Mouse (Mus musculus): ENCODE data around the gene Epb41l1. TPM values are rescaled to one million over a fixed set of nuclear protein-coding genes. Genes with fewer than 3 reads are reported as not detected.

Gene Epb41l1
- polyA plus RNA-seq, 1 experiment from 2014 or later: 4.0 TPM

DNA sequence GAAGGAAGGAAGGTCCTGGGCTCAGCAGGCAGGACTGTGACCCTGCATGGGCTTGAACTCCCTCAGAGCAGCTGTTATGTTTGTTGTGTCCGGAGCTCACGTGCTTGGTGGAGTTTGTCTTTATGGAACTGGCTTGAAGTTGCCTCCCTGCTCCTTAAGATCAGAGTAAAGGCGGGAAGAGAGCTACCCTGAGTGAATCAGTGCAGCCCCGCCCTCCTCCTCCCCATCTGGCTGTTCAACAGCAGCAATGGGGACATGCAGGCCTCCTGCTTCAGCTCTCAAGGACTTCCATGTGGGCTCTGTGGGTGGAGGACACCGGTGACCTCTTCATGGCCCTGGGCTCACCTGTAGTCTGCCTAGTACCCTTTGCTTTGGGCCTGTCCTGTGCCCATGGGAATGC lies 71.1 kb downstream of the Epb41l1 start:
- Histone ChIP-seq H3K27me3 (replicated peaks; ENCODE audit: control insufficient read depth, insufficient read depth, low read length) (no peaks in the 10 kb centered on the region), H3K4me3 (ENCODE audit: low read depth, low read length) (no peak overlapping the region), H3K4me1 (ENCODE audit: control insufficient read depth, insufficient read depth, low read length) (no peaks in the 10 kb centered on the region), H3K4me2 (ENCODE audit: low read depth, low read length) (no peak overlapping the region), H3K27ac (replicated peaks; ENCODE audit: low read depth, low read length) (no peak overlapping the region), H3K9me3 (ENCODE audit: control insufficient read depth, low read length) (no peaks in the 10 kb centered on the region), H3K9ac (ENCODE audit: low read depth, low read length) (no peak overlapping the region), H3K36me3 (ENCODE audit: control insufficient read depth, insufficient read depth, low read length) (peaks cover 24% of the 10 kb centered on the region)
- ATAC-seq (ENCODE audit: low read depth) (no peak), DNase-seq (ENCODE audit: low spot score) (no peak)
- WGBS: 79% methylated on average over 5 of the region's 5 CpGs

DNA sequence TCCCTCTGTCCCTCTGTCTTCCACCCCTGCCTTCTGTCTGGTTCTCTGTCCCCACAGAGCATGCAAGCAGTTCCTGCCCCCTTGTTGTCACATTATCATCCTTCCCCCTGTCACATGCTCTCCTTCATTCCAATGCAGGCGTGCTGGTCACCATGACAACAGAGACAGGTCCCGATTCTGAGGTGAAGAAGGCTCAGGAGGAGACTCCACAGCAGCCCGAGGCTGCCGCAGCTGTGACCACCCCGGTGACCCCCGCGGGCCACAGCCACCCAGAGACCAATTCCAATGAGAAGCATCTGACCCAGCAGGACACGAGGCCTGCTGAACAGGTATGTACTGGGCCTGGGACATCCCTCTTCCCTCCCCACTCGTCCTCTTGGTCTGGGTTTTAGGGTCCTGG lies 73.1 kb downstream of the Epb41l1 start:
- H3K4me3 ChIP-seq (ENCODE audit: low read depth, low read length): no peak overlapping the region
- H3K4me1 ChIP-seq (ENCODE audit: control insufficient read depth, insufficient read depth, low read length): no peaks in the 10 kb centered on the region
- no peaks in the 10 kb centered on the region for H3K27me3 ChIP-seq (replicated peaks; ENCODE audit: control insufficient read depth, insufficient read depth, low read length)
- peaks cover 36% of the 10 kb centered on the region for H3K36me3 ChIP-seq (ENCODE audit: control insufficient read depth, insufficient read depth, low read length)
- no peak for DNase-seq (ENCODE audit: low spot score)
- no peaks in the 10 kb centered on the region for H3K9me3 ChIP-seq (ENCODE audit: control insufficient read depth, low read length)
- no peak overlapping the region for H3K4me2 ChIP-seq (ENCODE audit: low read depth, low read length)
- no peak for ATAC-seq (ENCODE audit: low read depth)
- H3K27ac ChIP-seq (replicated peaks; ENCODE audit: low read depth, low read length): no peak overlapping the region
- H3K9ac ChIP-seq (ENCODE audit: low read depth, low read length): no peak overlapping the region
- whole genome bisulfite sequencing: 30% methylated on average over 9 of the region's 9 CpGs

DNA sequence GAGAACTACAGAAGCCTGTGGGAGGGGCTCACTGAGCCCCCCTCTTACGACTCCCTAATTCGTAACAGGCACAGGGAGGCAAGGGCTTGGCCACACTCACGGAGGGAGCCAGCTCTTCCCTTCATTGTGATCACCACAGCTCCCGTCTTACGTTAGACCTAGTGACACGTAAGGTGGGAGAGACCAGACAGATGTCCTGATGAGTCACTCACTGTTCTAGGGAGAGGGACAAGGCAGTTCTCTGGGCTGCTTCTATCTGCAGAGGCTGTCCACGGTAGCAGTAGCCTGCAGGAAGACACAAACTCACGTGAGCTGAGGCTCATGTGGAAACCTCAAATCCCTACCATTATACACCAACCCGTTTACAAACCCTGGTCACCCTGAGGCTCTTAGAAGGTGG lies 73.8 kb downstream of the Epb41l1 start:
- H3K36me3 ChIP-seq (ENCODE audit: control insufficient read depth, insufficient read depth, low read length): peaks cover 36% of the 10 kb centered on the region
- ATAC-seq (ENCODE audit: low read depth) (no peak), DNase-seq (ENCODE audit: low spot score) (no peak)
- no peaks in the 10 kb centered on the region for H3K27me3 ChIP-seq (replicated peaks; ENCODE audit: control insufficient read depth, insufficient read depth, low read length)
- H3K4me3 ChIP-seq (ENCODE audit: low read depth, low read length): no peak overlapping the region
- H3K4me1 ChIP-seq (ENCODE audit: control insufficient read depth, insufficient read depth, low read length): no peaks in the 10 kb centered on the region
- H3K4me2 ChIP-seq (ENCODE audit: low read depth, low read length): no peak overlapping the region
- H3K9ac ChIP-seq (ENCODE audit: low read depth, low read length): no peak overlapping the region
- no peak overlapping the region for H3K27ac ChIP-seq (replicated peaks; ENCODE audit: low read depth, low read length)
- 79% methylated on average over 9 of the region's 9 CpGs for WGBS
- no peaks in the 10 kb centered on the region for H3K9me3 ChIP-seq (ENCODE audit: control insufficient read depth, low read length)

DNA sequence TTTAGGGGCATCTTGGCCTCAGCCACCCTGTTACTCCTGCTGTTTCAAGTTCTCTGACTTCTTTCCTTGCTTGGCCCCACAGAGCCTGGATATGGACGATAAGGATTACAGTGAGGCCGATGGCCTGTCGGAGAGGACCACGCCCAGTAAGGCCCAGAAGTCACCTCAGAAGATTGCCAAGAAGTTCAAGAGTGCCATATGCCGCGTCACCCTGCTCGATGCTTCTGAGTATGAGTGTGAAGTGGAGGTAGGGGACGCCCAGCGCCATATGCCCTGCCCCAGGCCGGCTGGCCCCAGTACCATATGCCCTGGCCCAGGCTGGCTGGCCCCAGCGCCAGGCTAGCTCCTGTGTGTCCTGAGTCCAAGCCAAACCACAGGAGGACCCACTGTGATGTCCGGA lies 74.2 kb downstream of the Epb41l1 start:
- Histone ChIP-seq H3K27me3 (replicated peaks; ENCODE audit: control insufficient read depth, insufficient read depth, low read length) (no peaks in the 10 kb centered on the region), H3K4me1 (ENCODE audit: control insufficient read depth, insufficient read depth, low read length) (no peaks in the 10 kb centered on the region), H3K4me2 (ENCODE audit: low read depth, low read length) (no peak overlapping the region), H3K36me3 (ENCODE audit: control insufficient read depth, insufficient read depth, low read length) (peaks cover 38% of the 10 kb centered on the region), H3K9me3 (ENCODE audit: control insufficient read depth, low read length) (no peaks in the 10 kb centered on the region), H3K9ac (ENCODE audit: low read depth, low read length) (no peak overlapping the region), H3K27ac (replicated peaks; ENCODE audit: low read depth, low read length) (no peak overlapping the region), H3K4me3 (ENCODE audit: low read depth, low read length) (no peak overlapping the region)
- no peak for ATAC-seq (ENCODE audit: low read depth)
- 92% methylated on average over 12 of the region's 12 CpGs for WGBS
- no peak for DNase-seq (ENCODE audit: low spot score)

DNA sequence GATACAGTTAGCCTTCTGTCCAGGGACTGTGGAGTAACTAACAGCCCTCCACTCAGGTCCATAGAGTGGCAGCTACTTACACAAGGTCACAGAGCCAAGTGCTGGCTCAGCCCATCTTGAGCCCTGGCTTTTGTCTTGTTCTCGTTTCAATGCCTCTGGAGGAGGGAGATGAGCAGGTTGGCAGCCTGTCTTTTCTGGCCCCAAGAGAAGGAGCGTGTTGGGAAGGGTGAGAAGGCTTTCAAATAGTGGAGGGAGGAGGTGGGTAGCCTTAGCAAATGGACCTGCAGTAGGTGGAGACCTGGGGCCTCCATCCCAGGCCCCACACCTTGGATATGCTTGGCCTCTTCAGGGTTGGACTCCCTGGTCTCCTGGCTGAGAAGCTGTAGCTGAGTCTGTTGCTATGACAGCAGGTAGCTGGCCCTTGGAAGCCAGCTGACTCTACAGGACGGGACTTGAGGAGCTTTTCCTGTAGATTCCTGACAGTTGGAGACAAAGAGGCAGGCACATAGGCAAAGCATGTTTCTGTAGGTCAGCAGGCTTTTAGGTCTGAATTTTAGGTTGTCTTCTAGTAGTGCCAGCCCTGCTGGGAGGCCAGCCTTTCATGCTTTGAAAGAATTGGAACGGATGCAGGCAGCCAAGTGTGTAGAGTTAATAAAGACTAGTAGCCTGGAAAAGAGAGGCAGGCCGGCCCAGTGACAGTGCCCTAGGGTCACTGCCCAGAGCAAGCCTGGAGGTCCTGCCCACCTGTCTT lies 76.3 kb downstream of the Epb41l1 start:
- H3K27ac ChIP-seq (replicated peaks; ENCODE audit: low read depth, low read length): no peak overlapping the region
- DNase-seq (ENCODE audit: low spot score) (no peak), ATAC-seq (ENCODE audit: low read depth) (no peak)
- no peaks in the 10 kb centered on the region for H3K27me3 ChIP-seq (replicated peaks; ENCODE audit: control insufficient read depth, insufficient read depth, low read length)
- H3K4me3 ChIP-seq (ENCODE audit: low read depth, low read length): no peak overlapping the region
- no peak overlapping the region for H3K9ac ChIP-seq (ENCODE audit: low read depth, low read length)
- no peaks in the 10 kb centered on the region for H3K9me3 ChIP-seq (ENCODE audit: control insufficient read depth, low read length)
- H3K4me2 ChIP-seq (ENCODE audit: low read depth, low read length): no peak overlapping the region
- no peaks in the 10 kb centered on the region for H3K4me1 ChIP-seq (ENCODE audit: control insufficient read depth, insufficient read depth, low read length)
- WGBS: 74% methylated on average over 5 of the region's 5 CpGs
- peaks cover 47% of the 10 kb centered on the region for H3K36me3 ChIP-seq (ENCODE audit: control insufficient read depth, insufficient read depth, low read length)

DNA sequence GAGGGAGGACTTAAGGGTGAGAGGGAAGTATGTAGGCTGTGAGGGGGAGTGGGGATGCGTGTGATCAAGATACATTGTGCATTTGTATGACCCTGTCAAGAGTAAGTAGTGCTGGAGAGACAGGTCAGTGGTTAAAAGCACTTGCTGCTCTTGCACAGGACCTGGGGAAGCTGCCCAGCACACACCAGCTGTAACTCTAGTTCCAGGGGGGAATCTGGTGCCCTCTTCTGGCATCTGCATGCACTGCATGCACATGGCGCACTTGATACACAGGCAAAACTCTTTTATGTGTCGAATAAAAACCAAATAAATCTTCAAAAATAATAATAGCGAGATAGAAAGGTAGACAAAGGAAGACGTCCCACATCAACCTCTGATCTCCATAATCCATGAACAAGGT lies 77.2 kb downstream of the Epb41l1 start:
- Histone ChIP-seq H3K4me1 (ENCODE audit: control insufficient read depth, insufficient read depth, low read length) (no peaks in the 10 kb centered on the region), H3K27me3 (replicated peaks; ENCODE audit: control insufficient read depth, insufficient read depth, low read length) (no peaks in the 10 kb centered on the region), H3K4me2 (ENCODE audit: low read depth, low read length) (no peak overlapping the region), H3K9me3 (ENCODE audit: control insufficient read depth, low read length) (no peaks in the 10 kb centered on the region), H3K4me3 (ENCODE audit: low read depth, low read length) (no peak overlapping the region), H3K27ac (replicated peaks; ENCODE audit: low read depth, low read length) (no peak overlapping the region), H3K36me3 (ENCODE audit: control insufficient read depth, insufficient read depth, low read length) (peaks cover 56% of the 10 kb centered on the region), H3K9ac (ENCODE audit: low read depth, low read length) (no peak overlapping the region)
- ATAC-seq (ENCODE audit: low read depth) (peak; percentile 33; the same call in 1 of the 2 replicates), DNase-seq (ENCODE audit: low spot score) (peak; percentile 57)
- WGBS: 52% methylated on average over 5 of the region's 5 CpGs

DNA sequence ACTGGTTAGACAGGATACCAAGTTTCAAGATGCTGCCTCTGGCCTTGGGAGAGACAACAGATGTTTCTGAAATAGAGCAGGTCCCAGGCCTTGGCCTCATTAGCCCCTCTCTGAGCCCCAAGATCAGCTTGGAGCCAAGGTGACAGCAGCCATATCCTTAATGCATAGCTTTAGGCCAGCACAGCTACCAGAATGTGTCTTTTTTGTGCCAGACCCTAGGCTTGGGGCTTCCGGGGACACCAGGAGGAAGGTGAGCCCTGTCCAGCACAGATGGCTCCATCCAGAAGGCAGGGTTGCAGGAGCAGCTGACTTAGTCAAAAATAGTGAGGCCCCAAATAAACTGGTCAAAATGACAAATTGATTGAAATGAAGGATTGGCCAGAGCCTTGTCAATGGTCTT lies 80.3 kb downstream of the Epb41l1 start:
- no peak overlapping the region for H3K27ac ChIP-seq (replicated peaks; ENCODE audit: low read depth, low read length)
- H3K9ac ChIP-seq (ENCODE audit: low read depth, low read length): no peak overlapping the region
- DNase-seq (ENCODE audit: low spot score) (no peak), ATAC-seq (ENCODE audit: low read depth) (no peak)
- H3K4me3 ChIP-seq (ENCODE audit: low read depth, low read length): no peak overlapping the region
- peaks cover 64% of the 10 kb centered on the region for H3K36me3 ChIP-seq (ENCODE audit: control insufficient read depth, insufficient read depth, low read length)
- 90% methylated on average over 1 of the region's 1 CpGs for WGBS
- H3K9me3 ChIP-seq (ENCODE audit: control insufficient read depth, low read length): no peaks in the 10 kb centered on the region
- no peaks in the 10 kb centered on the region for H3K4me1 ChIP-seq (ENCODE audit: control insufficient read depth, insufficient read depth, low read length)
- H3K4me2 ChIP-seq (ENCODE audit: low read depth, low read length): no peak overlapping the region
- H3K27me3 ChIP-seq (replicated peaks; ENCODE audit: control insufficient read depth, insufficient read depth, low read length): no peaks in the 10 kb centered on the region

DNA sequence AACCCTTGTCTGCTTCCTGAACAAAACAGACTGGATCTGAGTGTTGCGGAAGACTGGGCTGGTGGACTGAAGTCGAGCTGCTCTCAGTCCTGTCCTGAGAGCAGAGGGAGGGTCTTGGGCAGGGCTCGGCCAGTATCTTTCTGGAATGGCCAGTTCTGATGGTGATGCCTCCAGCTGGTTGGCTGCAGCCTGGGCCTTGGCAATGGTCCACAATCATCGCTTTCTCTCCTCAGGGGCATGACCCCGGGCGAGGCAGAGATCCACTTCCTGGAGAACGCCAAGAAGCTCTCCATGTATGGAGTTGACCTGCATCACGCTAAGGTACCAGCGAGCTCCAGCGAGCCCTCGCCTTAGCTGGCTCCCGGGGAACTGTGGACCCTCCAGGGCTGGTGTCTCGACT lies 84.8 kb downstream of the Epb41l1 start:
- DNase-seq (ENCODE audit: low spot score): no peak
- Histone ChIP-seq H3K9ac (ENCODE audit: low read depth, low read length) (no peak overlapping the region), H3K4me3 (ENCODE audit: low read depth, low read length) (no peak overlapping the region), H3K4me2 (ENCODE audit: low read depth, low read length) (no peak overlapping the region), H3K36me3 (ENCODE audit: control insufficient read depth, insufficient read depth, low read length) (peaks cover 80% of the 10 kb centered on the region), H3K9me3 (ENCODE audit: control insufficient read depth, low read length) (no peaks in the 10 kb centered on the region), H3K27ac (replicated peaks; ENCODE audit: low read depth, low read length) (no peak overlapping the region), H3K4me1 (ENCODE audit: control insufficient read depth, insufficient read depth, low read length) (no peaks in the 10 kb centered on the region), H3K27me3 (replicated peaks; ENCODE audit: control insufficient read depth, insufficient read depth, low read length) (no peaks in the 10 kb centered on the region)
- 83% methylated on average over 13 of the region's 13 CpGs for WGBS
- ATAC-seq (ENCODE audit: low read depth): no peak

DNA sequence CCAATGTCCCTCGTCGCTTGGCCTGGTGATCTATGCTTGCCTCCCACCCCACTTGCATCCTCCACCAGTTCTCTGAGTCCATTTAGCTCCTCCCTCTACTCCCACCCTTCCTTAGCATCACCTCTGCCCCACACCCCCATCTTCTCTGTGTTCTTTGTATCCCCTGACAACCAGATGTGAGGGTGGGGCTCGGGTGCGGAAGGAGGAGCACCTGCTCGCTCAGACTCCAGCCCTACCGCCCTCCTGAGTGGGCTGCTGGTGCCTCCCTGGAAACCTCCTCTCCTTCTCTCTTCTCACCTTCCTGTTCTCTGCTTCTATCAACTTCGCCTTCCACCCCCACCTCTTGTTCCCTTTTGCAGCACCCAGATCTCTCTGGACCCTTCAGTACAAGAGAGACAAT lies 91.3 kb downstream of the Epb41l1 start:
- peaks cover 67% of the 10 kb centered on the region for H3K36me3 ChIP-seq (ENCODE audit: control insufficient read depth, insufficient read depth, low read length)
- no peak for DNase-seq (ENCODE audit: low spot score)
- H3K27me3 ChIP-seq (replicated peaks; ENCODE audit: control insufficient read depth, insufficient read depth, low read length): no peaks in the 10 kb centered on the region
- H3K4me2 ChIP-seq (ENCODE audit: low read depth, low read length): no peak overlapping the region
- H3K4me1 ChIP-seq (ENCODE audit: control insufficient read depth, insufficient read depth, low read length): no peaks in the 10 kb centered on the region
- H3K4me3 ChIP-seq (ENCODE audit: low read depth, low read length): no peak overlapping the region
- H3K27ac ChIP-seq (replicated peaks; ENCODE audit: low read depth, low read length): no peak overlapping the region
- 81% methylated on average over 7 of the region's 7 CpGs for WGBS
- no peak for ATAC-seq (ENCODE audit: low read depth)
- H3K9ac ChIP-seq (ENCODE audit: low read depth, low read length): no peak overlapping the region
- no peaks in the 10 kb centered on the region for H3K9me3 ChIP-seq (ENCODE audit: control insufficient read depth, low read length)
